Mouse (Mus musculus) lung, adult 2 months (tissue): ENCODE measurements around the gene Crhr1.

Experiments
- CTCF ChIP-seq: fragments of 200-500 bp; IDR thresholded peaks from 2 replicates; pipeline ENCODE4 v1.5.1; 2011; ENCODE audit warnings: mild to moderate bottlenecking, low read length, control low read depth; ENCODE audit not compliant: insufficient read depth
- POLR2A ChIP-seq: fragments of 200-500 bp; IDR thresholded peaks from 2 replicates; pipeline ENCODE4 v1.6.1; 2011; ENCODE audit warnings: low read depth, mild to moderate bottlenecking, control low read depth, low read length, borderline replicate concordance; ENCODE audit errors: extremely low read depth

- TF ChIP-seq POLR2A (no peak), CTCF (no peak)
Observed at GRCm38 (mm10) chr11:104211251-104211650, 78.6 kb downstream of the Crhr1 start.
